ENCODE assay signal across 13 mouse cellular contexts in the genomic region with DNA sequence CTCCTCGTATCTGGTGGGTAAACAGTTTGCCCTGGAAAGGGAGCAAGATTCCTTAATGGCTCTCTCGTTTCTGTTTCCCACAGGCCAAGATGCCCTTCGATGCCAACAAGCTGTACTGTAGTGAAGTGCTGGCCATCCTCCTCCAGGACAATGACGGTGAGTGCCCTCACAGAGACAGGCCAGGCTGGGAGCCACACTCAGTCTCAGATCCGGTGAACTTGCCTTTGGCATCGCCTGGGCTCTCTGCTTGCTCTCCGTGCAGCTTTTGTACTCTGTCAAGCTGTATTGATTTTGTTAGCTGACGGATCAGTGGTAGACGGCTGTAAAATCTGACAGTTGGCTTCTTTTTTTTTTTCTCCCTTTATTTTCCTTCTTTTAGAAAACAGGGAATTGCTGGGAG.
DNase-seq lines count a peak whose midpoint lies in the region; ATAC-seq and TF ChIP-seq lines count a peak whose summit lies in the region.
"Had no signal": no experiment of that assay in that cellular context is flagged by ENCODE, and none has a peak within 500 bp of the region (broad histone marks: within the 10 kb centered on the region; RNA-seq: fewer than 3 reads in every experiment).

No protein-coding gene starts in this region.

- 69% methylated on average over 9 of the region's 9 CpGs for WGBS in hindbrain, embryonic 14.5 days
- WGBS in hindbrain, embryonic 12.5 days = 82% methylated on average over 9 of the region's 9 CpGs
- WGBS in neural tube, embryonic 14.5 days = 59% methylated on average over 9 of the region's 9 CpGs

- peaks cover 13% of the 10 kb centered on the region for H3K36me3 ChIP-seq in hindbrain, embryonic 14.5 days (replicated peaks; ENCODE audit: control insufficient read depth, insufficient read depth)
- peaks cover 13% of the 10 kb centered on the region for H3K36me3 ChIP-seq in hindbrain, embryonic 12.5 days
- H3K36me3 ChIP-seq in neural tube, embryonic 14.5 days (ENCODE audit: control insufficient read depth, insufficient read depth, low read length) = 0 out of 2 replicates have a peak, but pooled peaks cover 4% of the 10 kb centered on the region

- no peaks in the 10 kb centered on the region for H3K4me1 ChIP-seq in hindbrain, embryonic 14.5 days (replicated peaks; ENCODE audit: control insufficient read depth, insufficient read depth, low read length)
- peaks cover 4% of the 10 kb centered on the region for H3K4me1 ChIP-seq in hindbrain, embryonic 12.5 days
- peaks cover 15% of the 10 kb centered on the region; the same call in 1 of the 2 replicates for H3K4me1 ChIP-seq in neural tube, embryonic 14.5 days (ENCODE audit: control insufficient read depth, insufficient read depth, low read length)

- no peak overlapping the region for H3K4me2 ChIP-seq in hindbrain, embryonic 14.5 days (replicated peaks)
- no peak overlapping the region for H3K4me2 ChIP-seq in hindbrain, embryonic 12.5 days (replicated peaks)
- no peak overlapping the region for H3K4me2 ChIP-seq in neural tube, embryonic 14.5 days (ENCODE audit: low read depth, low read length)
- H3K4me2 ChIP-seq: limb, embryonic 13.5 days had no signal

- intact Hi-C loops in gastrocnemius, adult 2 months (cut with DNase I) = no loop called here
- intact Hi-C loops in gastrocnemius, postnatal 14 days (cut with DNase I; ENCODE audit: low total_unique reads) = no loop called here

- H3K9ac ChIP-seq in hindbrain, embryonic 14.5 days = no peak overlapping the region
- H3K9ac ChIP-seq in hindbrain, embryonic 12.5 days = no peak overlapping the region
- H3K9ac ChIP-seq in neural tube, embryonic 14.5 days (replicated peaks; ENCODE audit: low read depth, low read length) = no peak overlapping the region

- no peak for ATAC-seq in hindbrain, embryonic 14.5 days (ENCODE audit: low FRiP score)
- ATAC-seq in hindbrain, embryonic 12.5 days (ENCODE audit: low FRiP score) = no peak
- ATAC-seq in neural tube, embryonic 14.5 days (ENCODE audit: low read depth) = no peak

- no peak for DNase-seq in gastrocnemius, adult 2 months
- DNase-seq in gastrocnemius, postnatal 14 days = no peak
- no peak for DNase-seq in hindbrain, embryonic 14.5 days (ENCODE audit: low spot score)
- peak; percentile 0 for DNase-seq in right cerebral cortex, adult 18-20 months
- DNase-seq in right cerebral cortex, adult 2 months (ENCODE audit: low spot score in 2 of 2) = no peak
- no peak for DNase-seq in spleen, postnatal 14 days (ENCODE audit: low spot score in 2 of 2)
- DNase-seq: cerebellum, postnatal 36 days; kidney, adult 9 months; lung, adult 2 months had no signal

- H3K27ac ChIP-seq in gastrocnemius, adult 2 months = peak overlapping the region; percentile 72; the same call in 1 of the 2 replicates
- peak overlapping the region; percentile 14 for H3K27ac ChIP-seq in hindbrain, embryonic 14.5 days
- no peak overlapping the region for H3K27ac ChIP-seq in hindbrain, embryonic 12.5 days
- peak overlapping the region; percentile 35 for H3K27ac ChIP-seq in neural tube, embryonic 14.5 days (ENCODE audit: low read depth, low read length)
- H3K27ac ChIP-seq: limb, embryonic 13.5 days; macrophage had no signal

- TF ChIP-seq CTCF in gastrocnemius, adult 2 months (IDR thresholded peaks at IDR 0.05) = no peak

- no peak overlapping the region for H3K4me3 ChIP-seq in gastrocnemius, adult 2 months
- no peak overlapping the region for H3K4me3 ChIP-seq in hindbrain, embryonic 14.5 days (replicated peaks; ENCODE audit: low read length)
- no peak overlapping the region for H3K4me3 ChIP-seq in hindbrain, embryonic 12.5 days
- H3K4me3 ChIP-seq in neural tube, embryonic 14.5 days (ENCODE audit: low read depth, low read length) = no peak overlapping the region
- H3K4me3 ChIP-seq: limb, embryonic 13.5 days had no signal

- no peaks in the 10 kb centered on the region for H3K9me3 ChIP-seq in hindbrain, embryonic 14.5 days (ENCODE audit: control insufficient read depth, low read length)
- H3K9me3 ChIP-seq in hindbrain, embryonic 12.5 days (replicated peaks) = no peaks in the 10 kb centered on the region
- no peaks in the 10 kb centered on the region for H3K9me3 ChIP-seq in neural tube, embryonic 14.5 days (ENCODE audit: control insufficient read depth, low read length)
- H3K9me3 ChIP-seq: limb, embryonic 13.5 days had no signal

- H3K27me3 ChIP-seq in hindbrain, embryonic 14.5 days (ENCODE audit: control insufficient read depth, insufficient read depth, low read length) = no peaks in the 10 kb centered on the region
- H3K27me3 ChIP-seq in hindbrain, embryonic 12.5 days = no peaks in the 10 kb centered on the region
- no peaks in the 10 kb centered on the region for H3K27me3 ChIP-seq in neural tube, embryonic 14.5 days (ENCODE audit: control insufficient read depth, insufficient read depth, low read length)
- H3K27me3 ChIP-seq: limb, embryonic 13.5 days had no signal
